Mouse (Mus musculus): ENCODE results near the gene Rnf44.

The Rnf44 gene

DNA sequence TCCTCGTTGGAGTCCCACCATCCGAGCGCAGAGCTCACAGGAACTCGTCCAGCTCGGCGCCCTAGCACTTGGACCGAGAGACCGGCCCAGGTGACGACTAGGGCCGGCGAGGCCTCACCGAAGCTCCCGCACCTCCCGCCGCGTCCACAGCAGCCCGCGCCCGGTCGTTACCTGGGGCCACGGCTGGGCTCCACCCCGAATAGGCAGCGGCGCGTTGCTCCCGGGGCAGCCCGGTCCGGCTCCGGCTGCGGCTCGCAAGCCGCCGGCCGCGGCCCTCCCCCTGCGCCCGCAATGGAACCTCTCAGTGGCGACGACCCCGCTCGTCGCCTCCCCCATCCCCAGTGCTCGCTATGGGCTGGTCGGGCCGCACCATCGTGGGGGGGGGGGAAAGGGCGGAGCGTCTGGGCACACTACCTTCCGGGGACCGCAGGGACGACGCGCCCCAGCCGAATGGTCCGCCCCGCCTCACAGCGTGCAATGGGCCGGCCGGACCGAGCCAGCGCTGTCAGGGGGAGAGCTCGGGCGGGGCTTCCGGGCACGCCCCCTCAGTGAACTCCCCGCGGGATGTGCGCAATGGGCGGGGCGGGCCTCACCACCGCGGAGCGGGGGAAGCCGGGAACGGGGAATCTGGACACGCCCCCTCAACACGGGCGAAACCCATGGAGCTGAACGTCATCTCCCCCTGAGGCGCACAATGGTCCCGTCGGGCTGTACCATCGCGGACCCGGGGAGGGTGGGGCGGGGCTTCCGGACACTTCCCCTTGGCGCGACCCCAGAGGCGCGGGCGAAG is at the start of gene Rnf44:
Gene Rnf44 (minus strand): TSS at position 350 of the 790 bp plus-strand sequence.
- DNase-seq = peak; percentile 100

DNA sequence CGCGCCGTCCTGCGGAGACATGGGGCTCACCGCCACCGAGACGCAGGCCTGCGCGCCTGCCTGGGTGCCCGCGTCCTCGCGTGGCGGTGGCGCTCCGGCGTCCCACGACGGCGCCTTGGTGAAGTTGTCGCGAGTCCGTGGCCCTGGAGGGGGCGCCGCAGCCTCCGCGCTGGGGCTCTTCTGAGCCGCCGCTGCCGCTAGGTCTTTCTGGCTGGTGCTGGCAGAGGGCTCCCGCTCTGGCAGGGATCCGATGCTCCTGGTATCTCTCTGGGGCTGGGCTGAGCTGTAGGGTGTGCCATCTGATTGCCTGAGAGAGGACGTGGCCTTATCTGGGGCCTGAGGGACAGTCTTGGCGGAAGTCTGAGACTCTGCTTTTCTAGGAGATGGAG is 44.5 kb upstream of the Rnf44 start:
- no peak for DNase-seq

- peak; percentile 62 for DNase-seq
These were observed 43.9 kb upstream of the Rnf44 start for GRCm38 (mm10) chr13:54737488-54738212.

DNA sequence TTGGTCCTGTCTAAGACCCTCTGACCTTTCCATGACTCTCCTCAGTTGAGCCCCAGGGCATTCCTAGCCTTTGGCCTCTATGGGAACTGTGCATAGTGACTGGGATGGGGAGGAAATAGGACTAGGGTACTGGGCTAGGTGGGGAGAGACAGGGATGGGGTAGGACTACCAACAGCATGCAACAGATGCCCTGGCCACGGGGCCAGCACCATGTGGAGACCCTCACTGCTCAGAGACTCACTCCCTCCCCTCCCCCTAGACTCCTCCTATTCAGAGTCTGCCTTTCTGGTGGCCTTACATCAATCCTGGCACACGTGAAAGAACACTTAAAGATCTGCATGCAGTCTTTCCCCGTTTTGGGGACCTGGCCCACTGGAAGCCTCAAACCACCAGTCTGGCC is 43.2 kb upstream of the Rnf44 start:
- DNase-seq = no peak

DNA sequence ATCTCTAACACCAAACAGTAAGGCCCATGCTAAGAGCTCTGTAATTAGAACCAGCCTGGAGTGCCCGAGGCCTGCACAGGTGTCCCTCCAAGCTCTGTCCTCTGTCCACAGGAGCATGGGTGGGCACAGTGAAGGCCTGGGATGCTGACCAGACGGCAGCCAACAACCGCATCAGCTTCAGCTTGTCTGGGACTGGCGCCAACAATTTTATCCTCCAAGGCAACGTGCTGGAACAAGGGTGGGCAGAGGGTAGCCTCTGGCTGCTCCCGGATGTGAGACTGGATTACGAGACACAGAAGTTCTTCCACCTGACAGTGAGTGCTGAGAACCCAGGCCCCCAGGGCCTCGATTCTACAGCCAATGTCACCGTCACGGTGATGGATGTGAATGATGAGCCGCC is 32.4 kb upstream of the Rnf44 start:
- DNase-seq = no peak

DNA sequence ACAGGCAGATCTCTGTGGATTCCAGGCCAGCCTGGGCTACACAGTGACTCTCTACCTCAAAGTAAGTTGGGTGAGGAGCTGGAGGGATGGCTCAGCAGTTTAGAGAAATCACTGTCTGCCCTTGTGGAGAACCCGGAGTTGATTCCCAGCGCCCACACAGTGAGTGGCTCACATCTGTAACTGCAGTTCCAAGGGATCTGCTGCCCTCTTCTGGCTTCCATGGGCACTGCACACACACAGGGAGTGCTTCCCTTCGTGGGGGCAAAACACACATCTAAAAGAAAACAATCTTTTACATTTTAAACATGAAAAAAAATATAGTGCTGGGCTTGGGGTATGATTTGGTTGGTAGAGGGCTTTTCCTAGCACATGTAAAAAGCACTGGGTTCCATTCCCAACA is 29.4 kb upstream of the Rnf44 start:
- DNase-seq = no peak

GRCm38 (mm10) chr13:54716916-54717315 is 23.2 kb upstream of the Rnf44 start:
- peak; percentile 75 for DNase-seq

DNA sequence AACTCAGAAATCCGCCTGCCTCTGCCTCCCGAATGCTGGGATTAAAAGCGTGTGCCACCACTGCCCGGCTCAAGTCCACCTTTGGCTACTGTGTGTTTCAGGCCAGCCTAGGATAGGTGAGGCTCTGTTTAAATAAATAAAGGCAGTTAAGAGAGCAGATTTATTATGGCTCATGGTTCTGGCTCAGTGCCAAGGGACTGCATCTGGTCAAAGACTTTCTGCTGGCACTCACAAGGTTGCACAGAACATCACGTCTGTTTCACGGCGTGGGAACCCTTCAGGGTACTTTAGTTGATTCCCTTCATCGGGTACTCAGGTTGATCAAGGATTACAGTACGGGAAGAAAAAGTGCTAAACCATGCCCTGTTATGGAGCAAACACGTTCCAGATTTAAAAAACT is 21.3 kb upstream of the Rnf44 start:
- DNase-seq = peak; percentile 23

GRCm38 (mm10) chr13:54714393-54714792 is 20.7 kb upstream of the Rnf44 start:
- DNase-seq = no peak

GRCm38 (mm10) chr13:54710866-54711265 is 17.2 kb upstream of the Rnf44 start:
- no peak for DNase-seq

DNA sequence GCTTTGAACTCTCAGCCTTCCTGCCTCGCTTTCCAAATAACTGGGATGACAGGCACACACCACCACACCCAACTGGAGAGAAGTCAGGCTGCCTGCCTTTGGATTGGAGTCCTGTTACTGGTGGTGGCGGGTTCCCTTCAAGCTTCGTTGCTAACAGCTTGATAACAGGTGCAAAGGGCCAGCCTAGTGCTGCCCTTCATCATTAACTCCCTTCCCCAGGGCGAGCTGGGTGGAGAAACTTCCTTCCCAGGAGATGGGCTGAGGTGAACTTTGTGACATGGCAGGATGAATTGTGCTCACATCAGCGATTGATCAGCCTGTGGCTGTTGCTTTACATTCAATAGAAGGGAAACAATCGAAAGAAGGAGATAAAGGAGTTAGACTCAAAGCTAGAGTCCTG is 11.2 kb upstream of the Rnf44 start:
- no peak for DNase-seq

GRCm38 (mm10) chr13:54702507-54702906 is 8.8 kb upstream of the Rnf44 start:
- DNase-seq = no peak

- DNase-seq = no peak
These were observed 7.5 kb upstream of the Rnf44 start, which contains the start of gene Cdhr2 for GRCm38 (mm10) chr13:54701243-54701642. TSS of gene Cdhr2 (plus strand) at chr13:54701461.

- DNase-seq = no peak
These were observed 1.9 kb upstream of the Rnf44 start for GRCm38 (mm10) chr13:54695479-54696230.

DNA sequence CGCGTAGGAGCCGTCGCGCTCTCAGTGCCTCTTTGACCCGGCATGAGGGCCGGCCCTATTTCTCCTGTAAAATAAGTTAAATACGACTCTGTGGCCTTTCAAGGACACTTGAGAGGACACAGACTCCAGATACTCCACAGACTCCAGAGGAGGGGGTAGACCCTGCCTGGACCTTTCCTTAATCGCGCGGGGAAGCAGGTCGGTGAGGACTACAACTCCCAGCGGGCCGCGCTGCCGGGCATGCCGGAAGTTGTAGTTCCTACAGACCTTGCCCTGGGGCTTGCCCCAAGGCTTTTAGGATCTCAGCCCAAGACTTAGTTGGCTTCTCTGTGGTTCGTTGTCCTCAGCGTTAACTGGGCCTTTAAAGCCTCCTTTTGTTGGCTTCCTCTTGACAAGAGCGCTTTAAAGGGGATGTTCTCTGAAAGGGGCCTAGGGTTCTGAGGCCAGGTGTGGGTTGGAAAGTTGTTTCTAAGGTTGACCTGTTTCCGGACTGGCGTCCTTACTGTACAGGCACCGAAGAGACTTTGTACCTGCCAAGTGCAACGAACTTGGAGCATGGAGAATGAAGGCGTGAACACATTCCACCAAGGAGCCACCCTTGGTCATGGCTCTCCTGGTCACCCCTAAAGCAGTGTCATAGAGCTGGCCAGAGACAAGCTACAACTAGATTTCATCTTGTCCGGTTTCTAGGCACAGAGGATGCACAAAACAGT is 797 bp upstream of the Rnf44 start:
- DNase-seq = no peak

GRCm38 (mm10) chr13:54692711-54693557 is 773 bp downstream of the Rnf44 start:
- peak; percentile 25 for DNase-seq

- no peak for DNase-seq
These were observed 2.0 kb downstream of the Rnf44 start for GRCm38 (mm10) chr13:54691737-54692136.

DNA sequence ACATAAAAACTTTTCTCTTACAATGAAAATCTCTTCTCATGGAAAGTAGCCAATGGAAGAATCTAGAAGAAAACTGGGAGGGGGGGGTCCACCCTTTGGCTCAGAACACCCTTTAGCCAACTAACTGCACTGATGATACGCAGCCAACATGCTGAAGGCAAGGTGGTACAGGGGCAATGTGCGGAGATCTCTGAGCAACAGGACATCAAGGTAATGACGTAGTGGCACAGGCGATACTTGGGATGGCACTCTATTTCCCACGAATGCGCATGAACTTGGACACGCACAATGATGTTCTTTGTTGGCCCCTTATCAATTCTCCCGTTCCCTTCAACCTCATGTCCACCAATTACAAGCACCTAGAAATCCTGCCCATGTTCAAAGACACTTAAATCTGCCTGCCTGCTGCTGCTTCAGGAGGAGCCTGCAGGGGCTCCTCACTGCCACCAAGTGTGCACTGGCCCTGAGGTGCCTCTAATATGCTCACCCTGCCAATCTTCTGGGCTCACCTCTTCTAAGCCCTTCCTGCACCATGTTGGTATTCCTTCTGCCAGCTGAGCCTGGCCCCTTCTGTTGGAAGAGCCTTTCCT is 3.5 kb downstream of the Rnf44 start:
- no peak for DNase-seq

- DNase-seq = peak; percentile 97
These were observed 5.9 kb downstream of the Rnf44 start for GRCm38 (mm10) chr13:54687575-54688424.

- peak; percentile 89 for DNase-seq
These were observed 6.6 kb downstream of the Rnf44 start for GRCm38 (mm10) chr13:54687096-54687495.
